Mouse (Mus musculus) 3134 (cell line): ENCODE measurements around the gene Nck1.

Experiments
- DNase-seq: peaks from one replicate; pipeline ENCODE4 v3.0.0-alpha.2; 2011; ENCODE audit warnings: low spot score; ENCODE audit not compliant: insufficient read length; ENCODE audit errors: extremely low read depth

Gene Nck1

DNA sequence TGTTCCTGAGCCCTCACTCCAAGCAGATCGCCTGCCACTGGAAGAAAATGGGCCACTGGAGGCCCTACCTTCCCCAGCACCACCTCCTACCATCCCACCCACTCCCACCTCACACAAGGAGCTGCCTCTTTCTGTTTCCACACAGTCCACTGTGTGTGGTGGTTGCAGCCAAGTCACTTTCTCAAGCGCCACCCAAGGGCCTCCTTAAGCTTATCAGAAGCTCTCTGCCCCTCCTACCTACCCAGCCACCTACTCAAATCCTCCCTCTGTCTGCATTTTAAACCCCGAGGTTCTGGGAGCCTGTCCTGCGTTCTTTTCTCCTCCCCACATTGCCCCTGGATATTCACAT is 74.4 kb downstream of the Nck1 start:
- DNase-seq, result no peak

DNA sequence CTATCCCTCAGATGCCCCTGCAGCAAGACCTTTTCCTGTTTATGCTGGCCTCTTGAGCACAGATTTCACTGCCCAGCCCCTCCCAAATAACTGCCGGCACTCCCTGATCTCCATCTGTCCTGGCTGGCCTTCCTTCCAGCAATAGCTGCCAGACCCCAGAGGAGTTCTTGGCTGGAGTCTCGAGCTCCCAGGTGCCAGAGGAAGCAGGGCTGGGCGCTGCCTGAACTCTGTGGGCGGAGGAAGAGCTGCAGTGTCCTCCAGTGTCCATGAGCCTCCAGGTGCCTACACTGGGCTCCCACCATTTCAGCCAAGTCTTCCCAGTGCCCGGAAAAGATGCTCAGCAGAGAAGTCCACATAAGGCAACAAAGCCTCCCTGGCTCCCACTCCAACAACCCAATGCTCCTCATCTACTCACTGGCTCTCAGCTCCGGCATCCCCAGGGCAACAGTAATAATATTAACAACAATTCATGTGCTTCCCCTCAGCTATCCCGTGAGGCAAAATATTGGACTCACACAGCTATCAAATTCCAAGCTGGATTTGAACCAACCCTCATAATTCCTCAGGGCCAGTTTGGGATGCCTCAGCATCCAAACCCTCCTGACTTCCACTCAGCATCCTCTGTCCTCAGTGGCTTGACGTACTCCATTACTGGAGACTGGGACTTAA is 74.9 kb downstream of the Nck1 start:
- DNase-seq, result peak; percentile 64

DNA sequence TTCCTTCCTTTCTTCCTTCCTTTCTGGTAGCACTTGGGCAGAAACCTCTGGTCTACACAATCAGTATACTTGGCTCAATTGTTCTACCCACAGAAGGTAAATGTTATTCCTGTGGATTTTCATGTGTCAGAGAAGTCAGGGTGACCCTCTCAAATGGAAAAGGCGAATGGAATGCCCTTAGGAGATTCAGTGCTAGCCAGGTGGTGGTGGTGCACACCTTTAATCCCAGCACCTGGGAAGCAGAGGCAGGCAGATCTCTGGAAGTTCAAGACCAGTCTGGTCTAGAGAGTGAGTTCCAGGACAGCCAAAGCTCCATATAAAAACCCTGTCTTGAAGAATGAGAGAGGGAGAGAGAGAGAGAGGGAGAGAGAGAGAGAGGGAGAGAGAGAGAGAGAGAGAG is 75.7 kb downstream of the Nck1 start:
- DNase-seq, result no peak

DNA sequence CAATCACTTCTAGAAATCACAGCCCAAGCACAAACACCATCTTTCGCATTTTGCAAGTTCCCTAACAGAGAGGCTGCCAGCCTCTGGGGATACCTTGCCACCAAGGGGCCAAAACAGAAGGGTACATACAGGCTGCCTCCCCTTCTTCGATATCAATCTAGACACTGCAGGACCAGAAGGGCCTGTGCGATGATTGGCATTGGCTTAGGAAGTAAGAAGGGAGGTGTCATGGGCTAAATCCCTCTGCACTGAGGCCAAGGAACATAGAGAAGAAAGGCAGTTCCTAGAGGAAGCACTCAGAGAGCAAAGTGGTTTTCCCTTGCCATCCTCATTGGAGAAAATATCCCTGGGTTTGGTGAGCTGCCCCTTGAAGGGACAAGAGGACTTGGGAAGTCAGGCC is 76.3 kb downstream of the Nck1 start:
- DNase-seq, result no peak

DNA sequence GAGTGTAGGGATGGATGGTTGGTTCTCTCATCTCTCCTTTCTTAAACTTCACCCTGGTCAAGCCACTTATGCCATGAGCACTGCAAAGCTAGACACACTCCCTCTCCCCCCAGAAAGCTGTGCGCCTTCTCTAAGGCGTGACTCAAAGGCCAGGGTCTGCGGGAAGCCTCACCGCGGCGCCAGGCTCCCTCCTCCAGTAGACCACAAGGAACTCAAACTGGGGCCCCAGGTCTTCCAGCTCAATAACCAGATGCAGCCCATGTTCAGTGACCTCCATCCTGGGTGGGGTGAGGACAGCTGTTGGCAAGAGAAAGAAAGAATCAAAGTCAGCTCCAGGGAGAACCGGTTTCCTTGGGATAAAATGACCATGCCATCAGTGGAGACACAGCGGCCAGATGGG is 77.8 kb downstream of the Nck1 start:
- DNase-seq, result no peak

DNA sequence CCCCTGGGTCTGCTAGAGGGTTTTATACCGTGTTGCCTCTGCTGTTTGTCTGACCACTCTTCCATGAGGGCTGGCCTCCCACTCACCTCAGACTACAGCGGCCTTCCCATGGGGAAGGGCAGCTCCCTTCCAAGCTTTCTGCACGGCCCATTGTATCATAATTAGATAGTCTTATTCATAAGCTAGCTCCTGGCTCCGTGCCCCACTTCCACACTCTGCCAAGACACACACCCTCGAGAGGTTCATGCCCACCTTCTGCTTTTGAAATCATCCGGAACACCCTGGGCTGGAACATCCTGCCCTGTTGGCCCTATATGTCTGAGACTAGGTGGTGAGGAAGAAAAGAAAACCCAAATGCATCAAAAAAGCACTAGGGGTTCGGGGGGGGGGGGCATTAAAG is 78.3 kb downstream of the Nck1 start:
- no peak for DNase-seq

DNA sequence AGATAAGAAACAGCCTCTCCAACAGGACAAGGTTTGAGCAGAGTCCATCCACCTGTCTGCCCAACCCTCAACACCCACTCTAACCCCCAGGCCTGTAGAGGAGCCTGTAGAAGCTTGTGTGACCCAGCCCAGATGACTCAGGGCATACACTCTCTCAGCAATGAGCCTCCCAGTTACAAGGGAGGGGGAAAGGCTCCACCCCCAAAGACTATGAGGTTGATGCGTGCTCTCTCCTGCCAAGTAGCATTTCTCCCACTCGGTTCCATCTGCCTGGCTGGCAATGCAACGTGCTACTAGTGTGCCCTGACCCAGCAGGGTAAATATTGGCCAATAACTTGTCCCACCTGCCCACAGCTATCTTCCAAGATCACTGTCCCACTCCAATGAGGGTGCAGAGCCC is 79.2 kb downstream of the Nck1 start:
- DNase-seq, result no peak

DNA sequence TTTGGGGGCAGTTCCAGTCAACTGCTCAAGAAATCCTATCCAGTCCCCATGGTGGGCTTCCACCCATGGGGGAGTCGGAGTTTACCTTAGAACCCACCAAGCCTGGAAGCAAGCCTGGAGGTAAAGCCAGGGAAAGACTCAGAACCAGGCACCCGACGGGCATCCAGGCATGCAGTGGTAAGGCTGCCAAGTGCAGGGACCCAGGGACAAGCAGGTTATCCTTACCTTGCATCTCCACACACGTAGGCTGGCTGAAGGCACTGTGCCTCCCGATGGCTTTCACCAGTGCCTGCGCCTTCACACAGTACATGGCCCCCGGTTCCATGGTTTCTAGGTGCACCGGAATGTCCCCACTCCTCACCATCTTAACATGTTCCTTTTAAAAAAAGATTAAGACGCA is 79.9 kb downstream of the Nck1 start:
- DNase-seq, result no peak

DNA sequence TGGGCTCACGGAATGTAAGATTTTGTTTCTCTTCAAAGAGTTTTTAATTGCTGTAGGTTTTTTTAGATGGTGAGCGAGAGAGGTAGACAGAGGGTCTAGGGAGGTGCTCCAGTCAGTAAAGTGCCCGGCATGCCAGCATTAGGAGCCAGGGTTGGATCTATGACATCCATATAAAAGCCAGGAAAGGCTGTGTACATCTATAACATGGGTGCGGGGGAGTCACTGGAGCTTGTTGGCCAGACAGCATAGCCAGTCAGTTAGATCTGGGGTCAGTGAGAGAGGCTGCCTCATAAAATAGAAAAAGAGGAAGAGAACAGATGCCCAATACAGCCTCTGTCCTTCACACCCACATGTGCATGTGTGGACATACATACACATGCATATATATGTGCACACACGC is 80.6 kb downstream of the Nck1 start:
- no peak for DNase-seq

DNA sequence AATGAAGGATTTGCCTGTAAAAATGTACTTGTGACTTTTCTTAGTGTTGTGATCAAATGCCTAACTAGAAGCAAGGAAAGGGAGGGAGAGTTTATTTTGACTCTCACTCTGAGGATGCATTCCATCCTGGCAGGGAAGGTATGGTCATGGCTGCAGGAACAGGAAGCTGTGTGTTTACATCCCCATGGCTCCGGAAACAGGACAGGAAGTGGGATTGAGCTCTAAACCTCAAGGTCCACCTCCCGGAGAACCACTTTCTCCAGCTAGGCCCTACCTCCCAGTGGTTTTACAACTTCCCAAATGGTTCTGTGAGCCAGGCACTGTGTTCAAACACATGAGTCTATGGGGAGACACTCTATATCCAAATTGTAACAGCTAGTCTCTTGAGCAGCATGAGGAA is 82.2 kb downstream of the Nck1 start:
- no peak for DNase-seq

DNA sequence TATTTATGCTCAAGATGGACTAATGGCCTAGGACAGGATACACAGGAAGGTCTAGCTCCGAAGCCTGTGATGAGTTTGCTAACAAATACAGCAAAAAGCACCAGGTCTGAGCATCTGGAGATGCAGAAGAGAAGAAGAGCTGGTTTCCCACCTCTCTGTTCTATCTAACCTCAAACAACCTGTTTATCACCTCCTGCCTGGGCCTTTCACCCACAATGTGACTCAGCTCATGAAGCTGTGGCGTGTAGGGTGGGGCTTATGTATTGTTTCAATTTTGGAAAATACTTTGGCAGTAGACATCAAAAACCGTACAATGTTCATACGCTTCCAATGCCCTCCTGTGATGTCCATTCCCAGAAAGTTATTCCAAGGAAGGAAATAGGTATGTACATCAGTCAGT is 83.8 kb downstream of the Nck1 start:
- no peak for DNase-seq

DNA sequence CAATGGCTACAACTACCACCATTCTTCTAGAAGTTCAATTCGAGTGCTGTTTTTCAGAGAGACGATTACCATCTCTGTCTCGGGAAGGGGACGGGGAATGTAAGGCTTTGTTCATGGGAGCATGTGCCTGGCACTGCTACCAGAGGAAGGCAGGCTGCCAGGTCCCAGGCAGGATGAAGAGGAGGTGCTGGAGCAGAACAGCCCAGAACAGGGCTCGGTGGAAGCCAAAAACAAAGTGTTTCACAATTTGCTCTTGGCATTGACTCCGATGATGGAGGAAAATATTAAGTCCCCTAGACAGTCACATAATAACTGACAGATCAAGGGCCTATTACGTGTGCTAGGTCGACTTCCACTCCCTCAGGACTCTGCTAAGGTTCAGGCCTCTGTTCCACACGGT is 84.3 kb downstream of the Nck1 start:
- DNase-seq, result no peak

DNA sequence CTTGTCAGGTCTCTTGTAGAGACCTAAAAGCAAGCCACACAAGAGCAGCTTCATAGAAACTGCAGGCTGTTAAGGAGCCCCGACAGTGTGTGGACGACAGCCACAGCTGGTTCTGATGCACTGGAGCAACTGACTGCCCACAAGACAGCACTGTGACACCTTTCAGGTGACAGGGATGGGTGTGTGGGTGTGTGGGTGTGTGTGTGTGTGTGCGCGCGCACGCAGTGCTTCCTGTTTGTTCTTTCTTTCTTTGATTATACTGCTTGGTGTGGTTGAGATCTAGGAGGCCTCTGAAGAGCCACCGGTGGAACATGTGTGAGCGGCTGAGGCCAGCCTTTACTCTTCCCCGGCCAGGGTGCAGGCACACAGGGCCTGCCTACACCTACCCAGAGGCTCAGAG is 85.7 kb downstream of the Nck1 start:
- no peak for DNase-seq

DNA sequence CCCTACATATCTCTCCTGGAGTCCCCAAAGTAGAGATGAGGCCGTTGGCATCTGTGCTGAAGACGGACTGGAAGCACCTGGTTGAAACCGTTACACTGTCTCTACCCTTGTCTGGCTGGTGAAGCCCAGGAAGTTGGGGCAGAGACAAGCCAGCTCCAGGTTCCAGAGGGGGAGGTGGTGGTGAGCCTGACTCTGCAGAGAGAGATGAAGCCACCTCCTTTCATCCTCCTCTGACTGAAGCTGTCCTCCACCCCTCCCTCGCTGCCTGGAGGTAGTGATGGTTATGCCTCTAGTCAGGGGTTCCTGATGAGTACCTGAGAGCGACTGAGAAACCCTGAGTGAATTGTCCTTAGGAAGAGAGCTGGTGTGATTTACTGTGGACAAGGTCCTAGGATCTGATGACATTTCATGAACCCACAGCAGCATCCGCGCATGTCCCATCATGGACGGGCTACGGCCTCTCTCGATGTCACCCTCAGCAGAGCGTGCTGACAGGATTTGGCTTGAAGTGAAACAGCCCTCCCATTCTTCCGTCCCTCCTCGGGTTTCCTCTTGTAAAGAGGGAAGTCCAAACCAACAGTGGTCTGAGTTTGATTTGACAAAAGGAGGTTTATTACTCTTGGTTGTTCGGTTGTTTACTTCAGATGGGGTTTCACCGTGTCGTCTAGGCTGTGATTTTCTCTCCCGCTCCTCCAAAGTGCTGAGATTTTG is 87.8 kb downstream of the Nck1 start:
- no peak for DNase-seq

DNA sequence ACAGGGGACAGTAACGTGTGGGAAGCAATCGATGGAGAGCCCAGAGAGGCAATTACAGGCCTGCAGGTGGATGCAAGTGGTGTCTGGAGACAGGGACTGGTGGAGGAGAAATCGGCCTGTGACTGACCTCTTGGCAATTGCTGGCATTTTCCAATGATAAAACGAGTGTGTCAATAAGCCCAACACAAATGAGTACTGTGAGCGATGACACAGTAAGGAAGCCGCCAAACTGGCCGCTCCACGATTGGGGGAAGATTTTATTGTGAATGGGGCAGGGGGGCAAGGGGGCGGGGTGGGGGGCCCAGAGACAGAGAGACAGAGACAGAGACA is 91.3 kb downstream of the Nck1 start:
- DNase-seq, result peak; percentile 27

DNA sequence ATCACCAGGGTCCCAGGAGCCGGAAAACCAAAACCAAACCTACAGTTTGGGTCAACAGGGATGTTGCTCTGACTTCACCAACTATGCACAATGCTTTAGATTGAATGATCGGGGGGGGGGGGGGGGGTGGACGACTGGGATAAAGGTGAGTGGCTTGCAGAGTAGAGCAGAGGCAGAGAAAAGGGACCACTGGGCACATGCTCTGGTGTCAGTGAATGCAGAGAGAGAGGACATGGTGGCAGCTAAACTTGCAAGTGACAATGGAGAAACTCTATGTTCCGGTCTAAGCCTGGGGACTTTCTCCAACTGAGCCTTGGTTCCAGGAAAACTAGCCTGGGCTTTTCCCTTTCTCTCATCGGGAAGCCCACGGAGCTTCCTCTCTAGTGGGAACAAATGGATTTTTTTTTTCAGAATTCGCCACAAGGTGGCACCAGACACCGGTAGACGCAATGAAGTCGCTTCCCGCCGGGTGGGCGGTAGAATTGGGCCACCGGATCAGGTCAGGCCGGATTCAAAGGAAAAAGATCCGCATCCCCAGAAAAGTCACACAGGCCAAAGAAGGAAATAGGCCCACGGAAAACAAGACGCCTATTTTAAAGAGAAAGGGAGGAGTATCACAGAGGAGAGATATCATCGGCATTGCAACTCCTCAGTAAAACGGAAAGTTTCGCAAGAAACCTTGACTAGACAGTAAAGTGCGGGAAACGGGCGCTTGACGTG is 91.8 kb downstream of the Nck1 start:
- peak; percentile 67 for DNase-seq

DNA sequence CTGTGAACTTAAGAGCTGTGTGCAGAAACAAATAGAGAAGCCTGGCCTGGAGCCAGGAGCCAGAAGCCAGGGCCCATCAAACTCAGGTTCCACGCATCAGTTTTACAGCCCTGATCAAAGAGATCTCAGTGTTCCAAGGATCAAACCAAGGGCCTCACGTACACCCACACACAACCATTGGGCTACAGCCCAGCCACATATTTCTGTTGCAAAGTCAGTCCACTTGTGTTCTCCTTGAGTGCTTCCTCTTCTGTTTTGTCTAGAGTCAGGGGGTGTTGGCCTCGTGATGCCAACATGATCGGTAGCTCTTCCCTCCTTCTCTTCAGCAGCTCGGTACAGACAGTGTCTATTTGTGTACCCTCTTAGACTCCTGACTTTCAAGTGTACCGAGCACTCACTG is 93.5 kb downstream of the Nck1 start:
- DNase-seq, result no peak

DNA sequence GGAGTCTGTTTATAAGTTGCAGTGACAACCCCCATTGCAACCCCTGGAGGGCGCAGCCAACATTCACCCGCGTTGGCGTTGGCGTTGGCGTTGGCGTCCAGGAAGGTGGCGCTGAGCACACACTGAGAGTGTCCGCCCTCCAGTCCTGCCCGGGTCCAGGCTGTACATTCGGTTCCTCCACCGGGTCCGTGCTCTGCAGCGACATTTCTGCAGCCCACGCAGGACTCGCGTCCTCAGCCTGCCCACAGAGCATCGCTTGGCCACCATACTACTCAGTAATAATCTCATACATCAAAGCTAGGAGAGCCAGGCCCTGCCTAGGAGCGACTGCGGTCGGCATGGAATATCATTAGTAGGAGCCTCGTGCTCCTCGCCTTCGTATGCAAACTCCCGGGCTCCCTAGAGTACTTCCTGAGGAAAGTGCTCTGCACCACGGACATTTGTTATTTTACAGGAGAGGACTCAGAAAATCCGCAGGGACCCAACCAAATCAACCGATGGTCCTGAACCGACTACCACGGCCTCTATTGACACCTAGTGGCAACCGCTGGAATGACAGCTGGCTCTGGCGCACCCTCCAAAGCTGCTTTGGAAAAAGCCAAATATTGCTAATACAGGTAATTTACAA is 99.8 kb downstream of the Nck1 start:
- DNase-seq, result no peak
